Mouse (Mus musculus) cerebellum, adult 9-10 months (tissue): ENCODE measurements around the gene Ifna15.
"Not testable (repeated sequence)": the region's sequence is repeated elsewhere in the genome, so short reads cannot be mapped to it uniquely, and the experiment has no call there.

Experiments used
- DNase-seq: peaks from one replicate; pipeline ENCODE4 v3.0.0; 2022

Ifna15 gene

GRCm38 (mm10) chr4:88558145-88558544 lies at the start of gene Ifna15:
Gene Ifna15, minus strand, starts transcription at chr4:88558245.
- not testable (repeated sequence) for DNase-seq

GRCm38 (mm10) chr4:88603276-88603675 lies 45.2 kb upstream of the Ifna15 start, which contains the start of gene Ifna12:
Gene Ifna12, minus strand, starts transcription at chr4:88603376.
- DNase-seq = no peak

- no peak for DNase-seq
Observed at GRCm38 (mm10) chr4:88592285-88592684, 34.2 kb upstream of the Ifna15 start, which contains the start of gene Ifna9. Gene Ifna9, minus strand, starts transcription at chr4:88592385.

GRCm38 (mm10) chr4:88571698-88572097 lies 13.7 kb upstream of the Ifna15 start, which contains the start of gene Ifna14:
Gene Ifna14, minus strand, starts transcription at chr4:88571798.
- no peak for DNase-seq

- peak; percentile 70 for DNase-seq
Observed at GRCm38 (mm10) chr4:88561791-88562190, 3.7 kb upstream of the Ifna15 start.

GRCm38 (mm10) chr4:88550161-88550945 lies 7.7 kb downstream of the Ifna15 start:
- peak; percentile 58 for DNase-seq

- peak; percentile 34 for DNase-seq
Observed at GRCm38 (mm10) chr4:88547986-88548385, 10.1 kb downstream of the Ifna15 start.

GRCm38 (mm10) chr4:88543649-88544234 lies 14.3 kb downstream of the Ifna15 start:
- DNase-seq = peak; percentile 60

- no peak for DNase-seq
Observed at GRCm38 (mm10) chr4:88537328-88537727, 20.7 kb downstream of the Ifna15 start.

GRCm38 (mm10) chr4:88536640-88537039 lies 21.4 kb downstream of the Ifna15 start:
- DNase-seq = no peak

- DNase-seq = no peak
Observed at GRCm38 (mm10) chr4:88535742-88536141, 22.3 kb downstream of the Ifna15 start.

- DNase-seq = no peak
Observed at GRCm38 (mm10) chr4:88534903-88535302, 23.1 kb downstream of the Ifna15 start.

GRCm38 (mm10) chr4:88533499-88533898 lies 24.5 kb downstream of the Ifna15 start:
- no peak for DNase-seq

- DNase-seq = no peak
Observed at GRCm38 (mm10) chr4:88530892-88531291, 27.2 kb downstream of the Ifna15 start.

GRCm38 (mm10) chr4:88530271-88530670 lies 27.8 kb downstream of the Ifna15 start:
- DNase-seq = no peak

GRCm38 (mm10) chr4:88526379-88527049 lies 31.5 kb downstream of the Ifna15 start:
- DNase-seq = no peak

- no peak for DNase-seq
Observed at GRCm38 (mm10) chr4:88525393-88525792, 32.7 kb downstream of the Ifna15 start.

- DNase-seq = no peak
Observed at GRCm38 (mm10) chr4:88523241-88523640, 34.8 kb downstream of the Ifna15 start.

- DNase-seq = no peak
Observed at GRCm38 (mm10) chr4:88522674-88523073, 35.4 kb downstream of the Ifna15 start, which contains the start of gene Ifnb1. Gene Ifnb1, minus strand, starts transcription at chr4:88522774.

GRCm38 (mm10) chr4:88517957-88518356 lies 40.1 kb downstream of the Ifna15 start:
- no peak for DNase-seq

- DNase-seq = no peak
Observed at GRCm38 (mm10) chr4:88515711-88516211, 42.3 kb downstream of the Ifna15 start.

GRCm38 (mm10) chr4:88515250-88515649 lies 42.8 kb downstream of the Ifna15 start:
- no peak for DNase-seq

GRCm38 (mm10) chr4:88514403-88514802 lies 43.6 kb downstream of the Ifna15 start:
- no peak for DNase-seq
